Mouse (Mus musculus) T-helper 2 cell (primary cell): Measurements from ENCODE around the gene Rrp36.

ENCODE experiments used
- in situ Hi-C: fragments of 300-600 bp; cut with MboI, MseI; formaldehyde crosslinking; loops from one replicate; pipeline ENCODE4 v1.15.1; 2025; ENCODE audit warnings: high pct_unique_total_duplicates

Rrp36 gene

GRCm38 (mm10) chr17:46690665-46691064, 16.5 kb upstream of the Rrp36 start:
- in situ Hi-C loops, result no loop called here

GRCm38 (mm10) chr17:46685913-46686312, 11.8 kb upstream of the Rrp36 start:
- in situ Hi-C loops, result no loop called here

DNA sequence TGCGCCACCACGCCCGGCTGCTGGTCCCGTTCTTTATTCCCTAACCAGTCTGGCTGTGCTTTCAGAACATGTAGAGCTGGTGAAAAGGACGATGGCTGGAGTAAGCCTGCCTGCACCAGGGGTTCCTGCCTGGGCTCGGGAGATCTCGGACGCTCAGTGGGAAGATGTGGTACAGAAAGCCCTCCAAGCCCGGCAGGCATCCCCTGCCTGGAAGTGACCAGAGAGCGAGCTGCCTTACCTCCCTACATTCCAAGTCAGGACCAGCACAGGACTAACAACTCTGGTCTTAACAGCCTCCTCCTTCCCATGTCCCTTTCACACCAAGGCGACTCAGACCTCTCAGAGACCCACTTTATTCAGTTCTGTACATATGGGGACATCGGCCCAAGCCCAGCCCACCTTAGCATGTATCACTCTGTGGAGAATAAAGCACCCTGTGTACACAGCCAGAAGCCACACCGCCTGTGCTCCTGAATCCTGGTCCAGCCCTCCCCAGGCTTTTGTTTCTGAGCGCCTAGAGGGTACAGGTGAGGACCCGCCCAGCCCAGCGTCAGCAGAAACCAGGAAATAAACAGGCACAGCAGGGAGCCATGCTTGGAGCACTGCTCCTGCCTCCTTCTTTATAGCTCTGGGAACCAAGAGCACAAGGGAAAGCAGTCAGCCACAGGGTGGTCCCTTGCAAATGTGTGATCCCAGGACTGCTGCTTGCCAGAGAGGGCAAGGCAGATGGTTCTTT, 8.7 kb upstream of the Rrp36 start:
- in situ Hi-C loops, result no loop called here

- in situ Hi-C loops, result no loop called here
Observed at GRCm38 (mm10) chr17:46681466-46682118, 7.4 kb upstream of the Rrp36 start.

DNA sequence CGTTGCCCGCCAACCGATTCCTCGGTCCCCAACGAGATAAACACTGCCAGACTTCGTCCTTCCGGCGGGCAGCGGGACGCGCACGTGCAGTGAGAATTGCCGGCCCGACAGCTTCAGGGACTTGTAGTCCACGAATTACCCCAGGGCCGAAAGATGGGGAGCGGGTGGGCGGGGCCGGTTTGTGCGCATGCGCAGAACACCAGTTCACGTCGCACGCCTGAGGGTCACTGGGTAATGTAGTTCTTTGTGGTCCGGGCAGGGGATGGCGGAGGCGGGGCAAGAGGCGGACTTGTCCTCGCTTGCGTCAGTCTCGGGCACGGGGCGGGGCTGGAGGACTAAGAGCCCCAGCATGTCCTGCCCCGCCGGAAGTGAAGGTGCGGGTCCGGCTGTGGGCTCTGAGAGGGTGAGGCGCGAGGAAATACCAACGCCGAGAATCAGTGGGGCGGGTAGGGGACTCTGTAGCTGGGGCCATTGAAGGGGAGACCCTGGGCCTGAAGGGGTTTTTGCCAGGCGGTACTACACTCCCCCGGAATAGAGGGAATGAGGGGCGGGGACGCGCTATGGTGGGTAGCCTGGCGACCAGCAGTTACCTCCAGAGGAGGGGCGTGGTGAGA, 6.7 kb upstream of the Rrp36 start, which contains the start of gene Klhdc3:
Gene Klhdc3 (minus strand): TSS at position 155 of the 614 bp plus-strand sequence.
- in situ Hi-C loops, result no loop called here

DNA sequence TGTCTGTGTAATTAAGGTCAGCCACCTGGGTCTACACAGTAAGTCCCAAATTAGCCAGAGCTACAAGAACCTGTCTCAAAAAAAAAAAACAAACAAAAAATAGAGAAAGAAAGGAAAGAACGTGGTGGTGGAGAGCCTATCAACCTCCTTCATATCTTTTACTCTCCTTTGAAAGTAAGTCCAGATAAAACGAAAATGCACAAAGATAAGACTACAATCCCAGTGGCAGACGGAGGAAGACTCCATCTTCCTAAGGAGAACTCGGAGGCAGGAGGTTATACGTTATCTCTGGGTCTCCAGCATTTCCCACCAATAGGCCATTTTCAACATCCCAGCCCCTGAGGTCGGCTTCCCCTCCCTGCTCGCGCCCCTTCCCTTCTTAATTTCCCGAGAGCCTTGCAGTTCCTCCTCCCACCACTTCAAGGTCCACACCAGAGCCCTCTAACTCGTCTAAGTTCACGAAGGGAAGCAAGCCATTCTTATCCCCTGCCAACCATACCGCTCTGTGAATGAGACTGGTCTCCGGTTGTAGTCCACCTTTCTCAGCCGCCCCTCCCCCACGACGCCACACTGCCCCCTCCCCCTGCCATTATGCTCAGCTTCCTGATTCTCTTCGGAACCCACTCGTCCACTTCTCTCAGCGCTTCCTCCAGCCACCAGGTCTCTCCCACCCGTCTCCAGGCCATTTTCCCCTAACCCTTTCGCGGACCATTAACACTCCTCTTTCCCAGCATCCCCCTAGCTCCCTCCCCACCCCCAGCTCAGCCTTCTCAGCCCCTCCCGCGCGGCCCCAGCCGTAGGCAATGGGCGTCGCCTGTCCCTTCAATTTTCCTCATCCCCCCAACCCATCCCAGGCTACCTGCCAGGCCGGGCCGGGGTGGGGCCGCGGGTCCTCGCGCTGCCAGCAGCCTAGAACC, 5.9 kb upstream of the Rrp36 start:
- in situ Hi-C loops, result no loop called here

DNA sequence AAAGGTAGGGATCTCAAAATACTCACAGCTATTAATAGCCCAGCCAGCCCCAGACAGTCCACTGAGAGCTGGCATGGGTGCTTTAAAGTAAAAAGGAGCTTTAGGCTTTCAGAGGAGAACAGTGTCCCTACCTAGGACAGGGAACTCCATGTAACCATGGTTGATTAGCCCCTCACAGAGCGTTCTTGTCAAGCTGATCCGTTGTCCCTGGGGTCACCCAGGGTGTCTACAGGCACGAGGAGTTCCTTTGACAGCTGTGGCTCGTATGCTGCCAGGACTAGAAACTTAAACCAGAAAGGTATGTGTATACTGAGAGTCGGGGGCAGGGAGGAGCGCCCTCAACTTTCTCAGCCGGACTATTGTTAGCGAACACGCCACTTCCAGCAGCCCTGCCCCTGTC, 4.8 kb upstream of the Rrp36 start:
- in situ Hi-C loops, result no loop called here

DNA sequence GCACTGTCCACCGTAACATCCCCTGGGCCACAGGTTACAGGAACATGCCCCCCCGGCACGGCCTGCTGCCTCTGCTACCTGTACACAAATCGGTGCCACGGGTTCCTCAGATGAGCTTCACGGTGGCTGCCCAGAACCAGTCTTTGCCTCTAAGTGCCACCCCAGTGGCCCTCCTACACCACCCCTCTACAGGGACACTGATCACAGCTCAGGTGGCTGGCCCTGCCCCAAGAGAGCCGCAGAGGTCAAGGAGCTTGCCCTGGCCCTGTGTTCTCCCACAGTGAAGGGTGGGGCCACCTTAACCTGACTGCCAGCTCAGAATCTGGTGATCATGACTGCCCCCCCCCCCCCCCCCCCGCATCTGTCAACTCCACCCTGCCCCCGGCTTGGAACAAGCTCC, 4.3 kb upstream of the Rrp36 start, which contains the start of gene Mea1:
Gene Mea1 (plus strand): TSS at position 378 of the 400 bp plus-strand sequence.
- in situ Hi-C loops, result no loop called here

GRCm38 (mm10) chr17:46674530-46675283, 555 bp upstream of the Rrp36 start:
- in situ Hi-C loops, result no loop called here

- in situ Hi-C loops, result no loop called here
Observed at GRCm38 (mm10) chr17:46669911-46670310, 4.2 kb downstream of the Rrp36 start.

- in situ Hi-C loops, result no loop called here
Observed at GRCm38 (mm10) chr17:46667712-46668111, 6.4 kb downstream of the Rrp36 start.

GRCm38 (mm10) chr17:46662730-46663129, 11.4 kb downstream of the Rrp36 start:
- in situ Hi-C loops, result no loop called here

GRCm38 (mm10) chr17:46661981-46662380, 12.2 kb downstream of the Rrp36 start:
- in situ Hi-C loops, result no loop called here

GRCm38 (mm10) chr17:46661351-46661750, 12.8 kb downstream of the Rrp36 start:
- in situ Hi-C loops, result no loop called here

DNA sequence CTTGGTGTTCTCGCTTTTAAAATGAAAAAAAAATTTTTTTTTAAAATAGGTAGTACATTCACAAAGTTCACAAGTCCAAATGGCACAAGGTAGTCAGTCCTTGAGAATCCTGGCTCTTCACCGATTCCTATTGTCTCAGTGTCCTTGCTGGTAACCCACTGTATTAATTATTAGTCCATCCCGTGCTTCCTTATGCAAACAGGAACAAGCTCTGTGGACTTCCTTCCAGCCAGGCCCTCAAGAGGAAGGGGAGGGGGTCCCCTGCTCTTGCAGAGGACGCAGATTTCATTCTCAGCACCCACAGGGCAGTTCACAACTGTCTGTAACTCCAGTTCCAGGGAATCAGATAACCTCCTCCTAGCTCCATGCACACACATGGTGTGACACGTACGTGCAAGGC, 18.1 kb downstream of the Rrp36 start:
- in situ Hi-C loops, result no loop called here

- in situ Hi-C loops, result no loop called here
Observed at GRCm38 (mm10) chr17:46651755-46652547, 22.2 kb downstream of the Rrp36 start.

DNA sequence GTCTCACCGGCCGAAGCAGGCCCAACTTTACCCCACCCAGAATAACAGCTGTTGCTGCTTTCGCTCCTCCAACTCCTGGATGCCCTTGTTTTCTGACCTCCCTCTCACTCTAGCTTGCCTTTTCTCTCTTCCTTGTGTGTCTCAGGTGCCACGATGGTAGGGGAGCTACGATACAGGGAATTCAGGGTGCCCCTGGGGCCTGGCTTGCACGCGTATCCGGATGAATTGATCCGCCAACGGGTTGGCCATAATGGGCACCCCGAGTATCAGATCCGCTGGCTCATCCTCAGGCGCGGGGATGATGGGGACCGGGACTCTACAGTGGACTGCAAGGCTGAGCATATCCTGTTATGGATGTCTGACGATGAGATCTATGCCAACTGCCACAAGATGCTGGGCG, 22.9 kb downstream of the Rrp36 start:
- in situ Hi-C loops, result no loop called here

DNA sequence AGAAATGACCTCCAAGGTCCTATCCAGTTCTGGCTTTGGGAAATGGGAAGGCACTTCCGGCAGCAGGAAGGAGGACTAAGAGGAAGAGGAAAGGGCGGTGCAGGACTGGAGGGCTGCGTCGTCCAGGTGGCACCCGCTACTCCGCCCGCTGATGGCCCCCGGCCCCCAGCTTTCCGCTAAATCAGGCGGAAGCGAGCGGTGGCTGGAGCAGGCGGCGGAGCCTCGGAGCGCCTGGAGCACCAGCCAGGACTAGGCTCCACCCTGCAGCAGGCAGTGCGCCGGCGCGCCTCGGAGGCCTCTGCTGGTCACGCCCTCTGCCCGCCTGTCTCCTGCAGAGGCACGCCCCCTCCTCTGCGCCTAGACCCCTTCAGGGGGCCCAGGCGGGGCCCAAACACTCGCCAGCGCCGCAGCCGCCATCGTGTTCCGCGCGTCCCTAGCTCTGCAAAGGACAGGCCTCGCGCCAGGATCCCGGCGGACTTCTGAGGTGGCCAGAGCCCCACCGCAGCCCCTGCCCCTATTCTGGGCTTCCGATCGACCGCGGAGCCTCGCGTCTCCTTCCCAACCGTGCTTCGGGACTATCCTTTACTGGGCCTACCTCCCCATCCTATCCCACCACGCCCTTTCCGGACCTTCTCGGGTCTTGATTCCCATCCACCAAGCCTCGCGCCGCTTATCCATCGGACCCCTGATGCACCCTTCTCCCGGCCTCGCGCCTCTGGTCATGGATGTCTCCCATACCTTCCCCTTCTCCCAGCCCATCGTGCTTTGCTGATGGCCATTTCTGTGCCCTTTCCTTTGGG, 23.7 kb downstream of the Rrp36 start, which contains the start of gene Cul7:
Gene Cul7 (plus strand): TSS at position 106 of the 800 bp plus-strand sequence.
- in situ Hi-C loops, result no loop called here

- in situ Hi-C loops, result loop anchor here (10.0 kb wide), 1 partner anchor 65 kb away; the partner anchor contains the start of gene Pex6
Observed at GRCm38 (mm10) chr17:46649811-46650210, 24.3 kb downstream of the Rrp36 start.
